Mouse (Mus musculus) liver, postnatal 0 days (tissue): ENCODE data around the gene Hps3. TPM values are rescaled to one million over a fixed set of nuclear protein-coding genes. Genes with fewer than 3 reads are reported as not detected.

Source experiments
- ATAC-seq: fragments of 200-750 bp; cut with Nextera tagmentation; 2 replicates; pipeline ENCODE4 v1.8.0; 2017; ENCODE audit warnings: mild to moderate bottlenecking, moderate library complexity
- DNase-seq: peaks from one replicate; pipeline ENCODE4 v3.0.0-alpha.2; 2016
- H3K27ac ChIP-seq: fragments of 300-500 bp; sonication (generic); 2 replicates; pipeline ENCODE4 v1.5.1; 2014; ENCODE audit warnings: antibody characterized with exemption, moderate library complexity, mild to moderate bottlenecking, low read depth
- H3K27me3 ChIP-seq: fragments of 300-500 bp; sonication (generic); 2 replicates; pipeline ENCODE4 v1.6.1; 2014; ENCODE audit warnings: low read length, control low read depth, mixed read lengths; ENCODE audit not compliant: insufficient read depth
- H3K36me3 ChIP-seq: fragments of 300-500 bp; sonication (generic); replicated peaks from 2 replicates; pipeline ENCODE4 v1.6.1; 2014; ENCODE audit warnings: mild to moderate bottlenecking, control low read depth, low read length, moderate library complexity, mixed read lengths; ENCODE audit not compliant: insufficient read depth
- H3K4me1 ChIP-seq: fragments of 300-500 bp; sonication (generic); 2 replicates; pipeline ENCODE4 v1.6.1; 2014; ENCODE audit warnings: antibody characterized with exemption, mild to moderate bottlenecking, control low read depth; ENCODE audit not compliant: insufficient read depth
- H3K4me2 ChIP-seq: fragments of 300-500 bp; sonication (generic); 2 replicates; pipeline ENCODE4 v1.6.1; 2014; ENCODE audit warnings: low read depth, mild to moderate bottlenecking, low read length, moderate library complexity, mixed read lengths
- H3K4me3 ChIP-seq: fragments of 300-500 bp; sonication (generic); 2 replicates; pipeline ENCODE4 v1.5.1; 2014; ENCODE audit warnings: low read depth, low read length
- H3K9ac ChIP-seq: fragments of 300-500 bp; sonication (generic); replicated peaks from 2 replicates; pipeline ENCODE4 v1.6.1; 2014; ENCODE audit warnings: mild to moderate bottlenecking, moderate library complexity
- H3K9me3 ChIP-seq: fragments of 300-500 bp; sonication (generic); 2 replicates; pipeline ENCODE4 v1.6.1; 2016; ENCODE audit warnings: mild to moderate bottlenecking, control low read depth, low read length, mixed read lengths
- CTCF ChIP-seq: sonication (generic); IDR thresholded peaks from 2 replicates; pipeline ENCODE4 v1.5.1; 2016; ENCODE audit warnings: antibody characterized with exemption, low read depth
- EP300 ChIP-seq: IDR thresholded peaks from 2 replicates; pipeline ENCODE4 v1.6.1; 2016; ENCODE audit warnings: antibody characterized with exemption, low read depth, mild to moderate bottlenecking
- WGBS: fragments of 180-500 bp; shearing (Covaris S2); extraction: QIAGEN DNeasy Blood & Tissue Kit; methylation state at CpG from one replicate; pipeline ENCODE4 v1.1.7; 2014; ENCODE audit not compliant: insufficient replicate concordance; 5-methylcytosine and 5-hydroxymethylcytosine counted together
- polyA plus RNA-seq: library from polyadenylated mRNA; unstranded; fragments of >200 nt; fragmentation: Nextera tagmentation; extraction: Ambion mirVana; gene quantifications from 2 replicates; pipeline ENCODE4 v1.2.1, GENCODE M21; 2015

Hps3 gene
- polyA plus RNA-seq, 1 experiment from 2014 or later: 5.4 TPM

GRCm38 (mm10) chr3:19990031-19990430 lies 45.1 kb downstream of the Hps3 start:
- TF ChIP-seq EP300: no peak
- Histone ChIP-seq H3K27me3 (no peaks in the 10 kb centered on the region), H3K4me1 (no peaks in the 10 kb centered on the region), H3K9me3 (no peaks in the 10 kb centered on the region), H3K36me3 (peaks cover 10% of the 10 kb centered on the region), H3K9ac (no peak overlapping the region), H3K4me3 (no peak overlapping the region), H3K4me2 (no peak overlapping the region), H3K27ac (no peak overlapping the region)
- WGBS: 64% methylated on average over 3 of the region's 3 CpGs
- ATAC-seq (0 out of 2 replicates have a peak, but pooled peaks have one; percentile 26), DNase-seq (no peak)

GRCm38 (mm10) chr3:19986123-19986522 lies 49.0 kb downstream of the Hps3 start:
- Histone ChIP-seq H3K27ac (no peak overlapping the region), H3K4me2 (no peak overlapping the region), H3K4me1 (no peaks in the 10 kb centered on the region), H3K36me3 (peaks cover 12% of the 10 kb centered on the region; the same call in 1 of the 2 replicates), H3K27me3 (no peaks in the 10 kb centered on the region), H3K9ac (no peak overlapping the region), H3K9me3 (no peaks in the 10 kb centered on the region), H3K4me3 (no peak overlapping the region)
- no peak for TF ChIP-seq CTCF
- TF ChIP-seq EP300: no peak
- ATAC-seq (no peak), DNase-seq (no peak)
- WGBS: 56% methylated on average over 3 of the region's 3 CpGs

- TF ChIP-seq CTCF (no peak), EP300 (no peak)
- H3K4me2 ChIP-seq: no peak overlapping the region
These were observed 52.3 kb downstream of the Hps3 start for GRCm38 (mm10) chr3:19982846-19983245.

GRCm38 (mm10) chr3:19981156-19981555 lies 54.0 kb downstream of the Hps3 start:
- no peak overlapping the region for H3K27ac ChIP-seq
- H3K4me3 ChIP-seq: no peak overlapping the region
- no peaks in the 10 kb centered on the region for H3K4me1 ChIP-seq
- H3K36me3 ChIP-seq: peaks cover 5% of the 10 kb centered on the region; the same call in 1 of the 2 replicates
- DNase-seq: no peak
- no peak overlapping the region for H3K9ac ChIP-seq
- no peak for ATAC-seq
- WGBS: 66% methylated on average over 2 of the region's 2 CpGs
- TF ChIP-seq EP300 (no peak), CTCF (no peak)
- no peaks in the 10 kb centered on the region for H3K9me3 ChIP-seq
- H3K27me3 ChIP-seq: no peaks in the 10 kb centered on the region
- H3K4me2 ChIP-seq: no peak overlapping the region

More at GRCm38 (mm10) chr3:19982846-19983245, 52.3 kb downstream of the Hps3 start:
- ATAC-seq (no peak), DNase-seq (no peak)
- H3K9ac ChIP-seq: no peak overlapping the region
- no peaks in the 10 kb centered on the region for H3K9me3 ChIP-seq
- no peaks in the 10 kb centered on the region for H3K4me1 ChIP-seq
- H3K4me3 ChIP-seq: no peak overlapping the region
- 0 out of 2 replicates have a peak overlapping the region, but pooled peaks have one; percentile 6 for H3K27ac ChIP-seq
- peaks cover 10% of the 10 kb centered on the region; the same call in 1 of the 2 replicates for H3K36me3 ChIP-seq
- H3K27me3 ChIP-seq: no peaks in the 10 kb centered on the region

- Histone ChIP-seq H3K27ac (peak overlapping the region; percentile 79), H3K9me3 (no peaks in the 10 kb centered on the region), H3K4me1 (no peaks in the 10 kb centered on the region), H3K4me2 (no peak overlapping the region), H3K36me3 (peaks cover 10% of the 10 kb centered on the region; the same call in 1 of the 2 replicates), H3K27me3 (no peaks in the 10 kb centered on the region), H3K9ac (no peak overlapping the region), H3K4me3 (no peak overlapping the region)
- 43% methylated on average over 4 of the region's 4 CpGs for WGBS
- DNase-seq (peak; percentile 36), ATAC-seq (peak; percentile 93)
- no peak for TF ChIP-seq CTCF
- TF ChIP-seq EP300: peak; percentile 50
These were observed 56.6 kb downstream of the Hps3 start for GRCm38 (mm10) chr3:19978474-19978873.

DNA sequence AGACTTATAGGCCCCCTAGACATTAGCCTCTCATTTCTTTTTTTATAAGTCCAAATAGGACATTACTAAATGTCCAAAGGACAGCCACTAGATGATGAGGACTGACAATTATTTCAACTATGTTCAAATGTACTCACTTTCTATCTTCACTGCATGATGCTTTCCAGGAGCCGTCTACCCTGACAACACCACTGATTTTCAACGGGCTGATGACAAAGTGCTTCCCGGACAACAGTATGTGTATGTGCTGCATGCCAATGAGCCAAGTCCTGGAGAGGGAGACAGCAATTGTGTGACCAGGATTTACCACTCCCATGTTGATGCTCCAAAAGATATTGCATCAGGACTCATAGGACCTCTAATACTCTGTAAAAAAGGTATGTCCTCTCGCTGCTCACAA lies 69.0 kb downstream of the Hps3 start:
- WGBS: 88% methylated on average over 4 of the region's 4 CpGs
- no peak overlapping the region for H3K9ac ChIP-seq
- DNase-seq: no peak
- no peak for ATAC-seq
- H3K9me3 ChIP-seq: no peaks in the 10 kb centered on the region
- no peak overlapping the region for H3K4me3 ChIP-seq
- no peaks in the 10 kb centered on the region for H3K27me3 ChIP-seq
- H3K4me2 ChIP-seq: no peak overlapping the region
- TF ChIP-seq EP300: no peak
- TF ChIP-seq CTCF: no peak
- H3K36me3 ChIP-seq: peaks cover 10% of the 10 kb centered on the region; the same call in 1 of the 2 replicates
- no peak overlapping the region for H3K27ac ChIP-seq
- peaks cover 17% of the 10 kb centered on the region for H3K4me1 ChIP-seq

DNA sequence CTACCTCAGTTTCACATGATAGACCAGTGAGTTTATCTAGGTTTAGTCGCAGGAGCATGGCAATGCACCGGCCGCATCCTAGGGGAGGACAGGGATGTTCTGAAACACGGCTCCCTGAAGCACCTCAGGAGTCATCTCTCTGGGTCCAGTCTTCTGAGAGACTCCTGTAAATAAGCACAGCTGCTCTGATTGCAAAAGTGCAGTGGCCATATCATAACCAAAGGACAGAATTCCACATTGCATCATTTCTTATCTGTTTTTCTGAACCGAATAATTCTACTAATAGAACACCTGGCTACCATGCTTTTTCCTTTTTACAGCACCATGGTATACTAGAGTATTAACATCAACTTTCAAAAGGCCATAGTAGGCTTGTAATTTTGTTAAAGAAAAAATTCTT lies 69.9 kb downstream of the Hps3 start:
- no peaks in the 10 kb centered on the region for H3K9me3 ChIP-seq
- no peak overlapping the region for H3K4me2 ChIP-seq
- peaks cover 17% of the 10 kb centered on the region for H3K4me1 ChIP-seq
- peak overlapping the region; percentile 66; the same call in 1 of the 2 replicates for H3K27ac ChIP-seq
- H3K36me3 ChIP-seq: peaks cover 5% of the 10 kb centered on the region; the same call in 1 of the 2 replicates
- H3K9ac ChIP-seq: no peak overlapping the region
- DNase-seq: no peak
- no peaks in the 10 kb centered on the region for H3K27me3 ChIP-seq
- 70% methylated on average over 5 of the region's 5 CpGs for WGBS
- H3K4me3 ChIP-seq: no peak overlapping the region
- no peak for TF ChIP-seq CTCF
- TF ChIP-seq EP300: peak; percentile 61; the same call in 1 of the 2 replicates
- ATAC-seq: peak; percentile 47
